Mouse (Mus musculus) cerebellum, postnatal 4 days (tissue): ENCODE data around the gene Mavs.

Experiments used
- DNase-seq, 2 experiments: peaks; one replicate each; pipeline ENCODE4 v3.0.0; 2022; ENCODE audit warnings: low spot score in 2 of 2, mixed read lengths in 1 of 2

Mavs gene

DNA sequence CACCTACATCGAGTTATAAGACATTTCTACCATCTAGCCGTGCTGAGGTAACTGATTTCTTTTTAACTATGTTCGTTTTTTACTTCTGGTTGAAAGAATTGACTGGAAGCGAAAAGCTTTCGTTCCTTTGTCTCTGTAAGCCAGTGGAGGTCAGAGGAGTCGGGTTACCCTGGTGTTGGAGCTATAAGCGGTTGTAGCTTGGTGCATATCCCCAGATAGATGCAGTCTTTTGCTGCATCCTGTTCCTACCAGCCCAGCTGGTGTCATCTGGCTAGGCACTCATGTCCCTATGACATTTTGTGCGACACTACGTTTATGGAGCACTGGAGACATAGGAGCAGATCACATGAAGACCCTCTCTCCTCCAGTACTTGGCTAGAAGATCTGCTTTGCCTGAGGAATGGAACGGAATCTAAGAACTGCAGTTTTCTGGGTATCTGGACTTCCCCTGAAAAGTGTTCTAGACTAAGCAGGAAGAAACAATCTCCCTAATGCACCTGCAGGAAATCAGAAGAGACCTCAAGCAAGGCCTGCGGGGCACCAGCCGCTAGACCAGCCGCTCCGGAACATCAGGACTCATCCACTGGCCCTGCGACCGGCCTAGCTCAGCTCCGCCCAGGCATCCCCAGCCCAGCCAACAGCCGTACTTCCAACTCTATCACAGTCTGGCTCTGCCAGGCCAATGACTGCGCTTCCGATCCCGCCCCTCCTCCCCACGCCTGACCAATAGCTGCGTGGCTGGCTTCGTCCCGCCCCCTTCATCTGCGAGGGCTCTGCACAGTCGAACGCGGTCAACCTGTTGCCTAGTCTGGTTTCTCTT is at the start of gene Mavs:
Mavs (plus strand) TSS at position 757 of the 820 bp plus-strand sequence.
- peak; percentile 82 to 91 for DNase-seq

DNA sequence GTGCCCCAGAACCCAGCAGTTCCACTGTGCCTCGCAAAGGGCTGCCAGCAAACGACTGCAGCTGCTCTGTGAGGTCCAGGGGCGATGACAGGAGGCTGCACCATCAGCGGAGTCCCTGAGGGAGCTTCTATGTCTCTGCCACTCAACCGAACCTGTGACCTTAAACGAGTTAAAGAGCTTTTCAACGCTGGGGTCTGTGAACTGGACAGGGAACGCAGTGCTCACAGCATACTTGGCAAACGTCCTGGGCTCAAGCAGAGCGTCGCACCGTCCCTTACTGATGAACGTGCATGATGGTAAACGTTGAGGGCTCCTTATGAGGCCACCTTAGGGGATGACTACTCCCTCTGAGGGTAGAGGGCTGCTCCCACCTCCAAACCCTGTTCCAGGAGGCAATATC is 47.5 kb upstream of the Mavs start:
- DNase-seq = no peak

DNA sequence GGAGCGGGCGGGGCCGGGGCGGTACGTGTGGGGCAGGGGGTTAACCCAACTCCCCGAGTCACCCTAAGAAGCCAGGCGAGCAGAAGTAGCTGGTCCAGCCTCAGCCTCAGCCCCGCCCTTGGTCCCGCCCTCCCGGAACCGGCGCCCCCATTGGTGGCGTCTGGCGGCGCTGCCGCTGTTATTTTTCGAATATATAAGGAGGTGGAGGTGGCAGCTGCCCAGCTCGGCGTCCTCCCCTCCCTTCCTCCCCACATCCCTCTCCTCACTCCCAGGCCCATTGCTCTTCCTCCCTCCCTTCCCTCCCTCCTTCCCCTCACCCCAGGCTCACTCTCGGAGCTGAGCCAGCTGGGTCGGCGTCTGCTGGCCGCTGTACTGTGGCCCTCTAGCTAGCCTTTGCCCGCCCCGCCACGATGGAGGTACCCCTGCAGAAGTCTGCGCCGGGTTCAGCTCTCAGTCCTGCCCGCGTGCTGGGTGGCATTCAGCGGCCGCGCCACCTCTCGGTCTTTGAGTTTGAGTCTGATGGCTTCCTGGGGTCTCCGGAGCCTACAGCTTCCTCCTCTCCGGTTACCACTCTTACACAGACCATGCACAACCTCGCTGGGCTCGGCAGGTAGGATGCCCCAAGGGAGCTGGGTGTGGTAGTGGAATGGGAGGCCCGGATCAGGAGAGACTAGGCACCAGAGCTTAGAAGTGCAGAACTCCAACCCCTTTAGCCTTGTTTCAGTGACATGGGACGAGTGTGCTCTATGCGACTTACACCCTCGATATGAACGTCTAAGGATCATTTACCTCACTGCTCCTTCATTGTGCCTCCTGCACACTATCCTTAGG is 46.9 kb upstream of the Mavs start, which contains the start of the genes Cdc25b and Spef1:
Cdc25b (plus strand) TSS at position 179 of the 831 bp plus-strand sequence.
Spef1 (minus strand) TSS at position 512 of the 831 bp plus-strand sequence.
- DNase-seq = peak; percentile 63 to 82

DNA sequence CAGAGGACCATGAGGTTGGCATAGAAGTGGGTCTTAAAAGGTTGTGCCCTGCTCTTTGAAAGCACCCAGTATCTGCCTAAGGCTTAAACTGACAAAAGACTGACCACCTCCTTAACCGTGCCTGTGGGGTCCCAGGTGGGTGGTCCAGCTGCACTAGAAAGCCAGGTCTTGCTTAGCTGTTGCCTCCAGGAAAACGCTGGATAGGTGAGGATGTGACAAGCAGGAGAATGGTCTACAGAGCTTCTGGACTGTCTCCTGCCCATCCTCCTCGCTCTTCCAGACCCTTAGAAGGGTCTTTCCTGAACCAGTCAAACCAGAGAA is 46.3 kb upstream of the Mavs start:
- no peak for DNase-seq

DNA sequence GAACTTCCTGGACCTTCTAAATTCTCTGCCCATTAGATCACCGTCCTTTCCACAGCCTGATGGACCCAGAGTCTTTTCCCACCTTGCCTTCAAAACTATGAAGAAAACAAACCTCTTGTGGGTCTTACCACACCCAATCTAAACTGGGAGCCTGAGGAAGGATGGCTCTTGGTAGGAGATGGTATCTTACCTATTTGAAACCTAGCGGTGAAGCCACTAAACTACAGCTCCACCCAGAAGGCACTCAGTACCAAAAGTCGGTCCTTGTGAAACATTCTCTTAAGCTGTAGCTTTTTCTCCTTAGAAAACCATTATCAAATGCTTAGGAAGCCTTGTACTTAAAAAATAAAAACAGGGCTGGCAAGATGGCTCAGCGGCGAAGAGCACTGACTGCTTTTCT is 45.6 kb upstream of the Mavs start:
- DNase-seq = no peak

DNA sequence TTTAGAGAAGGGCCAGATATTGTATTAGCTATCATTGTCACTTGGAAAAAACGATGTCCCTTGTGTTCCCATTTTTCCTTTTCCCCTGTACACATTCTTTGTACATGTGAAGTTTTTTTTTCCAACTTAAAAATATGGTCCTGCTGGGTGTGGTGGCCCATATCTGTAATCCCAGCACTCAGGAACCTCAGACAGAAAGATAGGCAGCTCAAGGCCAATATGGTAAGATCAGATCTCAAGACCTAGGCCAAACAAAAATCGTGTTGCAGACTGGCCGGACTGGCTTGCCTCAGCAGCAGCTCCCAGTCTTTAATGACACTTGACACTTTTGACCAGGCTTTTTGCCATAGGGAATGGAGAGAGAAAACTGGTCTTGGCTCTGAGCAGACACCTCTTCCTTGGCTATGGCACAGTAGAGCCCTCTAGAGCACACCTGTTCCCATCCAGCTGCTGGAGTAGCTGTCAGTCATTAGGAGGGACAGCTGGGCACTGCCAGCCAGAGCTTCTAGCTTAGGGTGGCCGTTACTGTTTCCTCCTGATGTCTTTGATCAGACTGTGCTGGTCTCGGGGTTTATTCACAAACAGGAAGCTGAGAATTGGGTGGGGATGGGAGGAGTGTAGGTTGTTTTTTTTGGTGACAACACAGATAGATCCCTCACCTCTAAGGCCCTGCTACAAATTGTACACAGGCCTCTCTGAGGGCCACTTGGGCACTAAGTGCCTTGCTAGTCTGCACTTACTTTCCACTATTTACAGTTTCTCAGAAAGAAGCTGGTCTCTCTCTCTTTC is 44.1 kb upstream of the Mavs start:
- DNase-seq = no peak

DNA sequence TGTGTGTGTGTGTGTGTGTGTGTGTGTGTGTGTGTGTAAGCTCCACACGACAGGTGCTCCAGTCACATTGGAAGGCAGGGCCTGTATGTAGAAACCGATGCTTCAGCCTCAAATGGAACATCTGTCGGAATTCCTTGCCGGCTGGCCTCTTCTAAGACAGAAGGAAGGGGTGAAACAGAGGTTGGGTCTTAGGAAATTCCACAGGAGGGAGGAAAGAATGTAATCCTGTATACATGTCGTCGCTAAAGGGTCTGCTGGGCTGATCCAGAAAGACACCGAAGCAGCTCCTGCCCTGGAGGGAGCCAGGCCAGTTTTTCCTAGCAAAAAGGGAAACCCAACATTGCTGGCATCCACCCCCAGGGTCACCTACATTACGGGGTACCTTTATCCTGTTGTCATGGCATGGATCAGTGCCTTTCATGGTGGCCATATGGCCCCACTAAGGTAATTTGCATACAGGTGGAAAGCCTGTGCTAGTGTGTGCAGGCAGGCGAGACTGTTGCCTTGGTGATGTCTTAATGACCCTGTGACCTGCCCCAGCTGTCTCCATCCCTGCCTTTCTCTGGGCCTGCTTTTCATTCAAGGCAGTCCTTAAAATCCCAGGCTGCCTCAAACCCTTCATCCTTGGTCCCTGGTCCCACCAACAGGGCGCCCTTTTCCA is 43.4 kb upstream of the Mavs start:
- no peak for DNase-seq

DNA sequence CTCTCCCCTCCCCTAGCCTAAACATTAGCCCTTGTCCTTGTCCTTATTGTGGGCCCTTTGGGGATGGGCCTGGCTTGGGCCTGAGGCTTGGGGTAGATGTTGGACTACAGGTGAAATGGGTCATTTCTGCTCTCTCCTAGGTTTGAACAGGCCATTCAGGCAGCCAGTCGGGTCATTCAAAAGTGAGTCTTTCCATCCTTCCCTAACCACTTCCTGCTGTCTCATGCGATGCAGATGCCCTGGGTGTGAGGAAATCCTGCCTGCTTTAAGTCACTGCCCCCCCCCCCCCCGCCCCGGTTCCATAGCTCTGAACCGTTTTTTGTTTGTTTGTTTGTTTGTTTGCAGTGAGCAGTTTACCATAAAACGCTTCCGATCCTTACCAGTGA is 42.9 kb upstream of the Mavs start:
- no peak for DNase-seq

DNA sequence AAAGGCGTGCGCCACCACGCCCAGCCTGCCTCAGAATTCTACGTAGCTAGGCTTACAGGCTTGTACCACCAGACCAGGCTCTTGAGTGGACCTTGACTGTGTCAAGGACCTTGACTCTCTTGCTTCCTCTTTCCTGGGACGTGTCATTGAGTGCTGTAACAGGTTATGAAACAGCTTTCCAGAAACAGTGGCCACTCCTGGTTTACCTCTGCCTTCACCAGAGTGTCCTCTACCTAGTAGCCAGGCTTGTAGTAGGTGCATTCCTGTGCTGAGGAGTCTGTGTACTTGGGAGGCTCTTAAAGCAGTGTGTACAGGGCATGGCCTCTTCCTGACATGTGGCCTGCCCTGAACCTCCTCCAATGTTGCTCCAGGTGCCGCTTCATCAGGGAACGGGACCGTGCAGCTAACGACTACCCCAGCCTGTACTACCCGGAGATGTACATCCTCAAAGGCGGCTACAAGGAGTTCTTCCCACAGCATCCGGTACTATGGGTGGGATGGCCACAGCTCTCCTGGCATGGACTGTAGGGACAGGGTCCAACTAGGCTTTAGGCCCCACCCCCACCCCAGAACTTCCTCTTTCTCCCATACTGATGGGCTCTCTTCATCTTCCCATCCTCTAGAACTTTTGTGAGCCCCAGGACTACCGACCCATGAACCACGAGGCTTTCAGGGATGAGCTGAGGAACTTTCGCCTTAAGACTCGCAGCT is 37.1 kb upstream of the Mavs start:
- DNase-seq = no peak

DNA sequence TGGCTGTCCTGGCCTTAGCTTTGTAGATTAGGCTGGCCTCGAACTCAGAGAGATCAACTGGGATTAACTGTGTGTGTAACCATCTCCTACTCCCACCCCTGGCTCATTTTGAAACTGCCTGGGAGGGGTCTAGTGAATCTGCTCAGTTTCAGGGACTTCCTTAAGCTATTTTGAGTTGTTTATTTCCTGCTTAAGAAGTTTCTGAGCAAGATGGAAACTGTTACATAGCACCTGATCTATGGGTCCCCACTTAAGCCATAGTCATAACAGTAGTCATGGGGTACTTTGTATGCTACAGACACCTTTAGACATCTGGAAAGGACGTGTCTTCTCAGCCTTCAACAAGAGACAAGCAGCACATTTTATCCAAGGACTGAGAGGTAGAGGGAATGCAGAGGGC is 33.2 kb upstream of the Mavs start:
- DNase-seq = no peak

DNA sequence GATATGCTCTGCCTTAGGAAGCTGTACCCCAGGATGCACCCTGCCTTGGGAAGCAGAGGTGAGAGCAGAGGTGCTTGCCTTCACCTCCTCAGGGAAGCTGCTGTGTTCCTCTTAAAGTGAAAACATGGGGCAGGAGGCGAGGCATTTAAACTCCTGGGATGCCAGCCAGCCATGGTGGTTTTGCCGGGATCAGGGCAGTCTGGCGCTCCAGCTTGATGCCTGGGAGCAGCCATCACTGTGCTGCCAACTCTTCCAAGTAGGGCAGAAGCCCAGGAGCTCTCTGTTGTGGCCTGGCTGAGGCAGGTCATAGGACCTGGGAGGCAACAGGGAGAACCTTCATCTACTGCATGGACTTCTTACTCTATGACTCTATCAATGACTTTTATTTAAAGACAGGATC is 32.6 kb upstream of the Mavs start:
- no peak for DNase-seq

DNA sequence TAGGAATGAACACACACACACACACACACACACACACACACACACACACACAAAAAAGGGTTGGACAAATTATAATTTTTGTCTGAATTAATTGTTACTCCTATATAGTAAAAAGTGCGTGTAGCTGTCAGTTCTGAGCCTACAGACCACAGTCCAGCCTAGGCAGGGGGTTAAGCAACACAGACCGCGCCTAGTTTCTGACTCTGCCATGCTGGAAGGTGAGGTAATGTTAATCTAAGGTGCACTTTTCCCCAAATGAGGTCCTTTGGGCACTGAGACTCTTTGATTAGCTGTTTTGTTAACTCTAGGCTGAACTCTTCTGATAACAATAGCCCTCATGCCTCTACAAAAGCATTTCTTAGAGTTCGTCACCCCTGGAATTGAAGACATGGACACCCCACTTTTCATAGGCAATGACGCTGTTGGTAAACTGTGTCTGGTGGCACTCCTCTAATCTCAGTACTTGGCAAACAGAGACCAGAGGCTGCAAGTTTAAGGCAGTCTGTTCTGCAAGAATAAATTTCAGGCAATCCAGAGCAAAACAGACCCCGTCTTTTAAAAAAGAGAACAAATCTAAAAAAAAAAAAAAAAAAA is 29.9 kb upstream of the Mavs start:
- DNase-seq = no peak

DNA sequence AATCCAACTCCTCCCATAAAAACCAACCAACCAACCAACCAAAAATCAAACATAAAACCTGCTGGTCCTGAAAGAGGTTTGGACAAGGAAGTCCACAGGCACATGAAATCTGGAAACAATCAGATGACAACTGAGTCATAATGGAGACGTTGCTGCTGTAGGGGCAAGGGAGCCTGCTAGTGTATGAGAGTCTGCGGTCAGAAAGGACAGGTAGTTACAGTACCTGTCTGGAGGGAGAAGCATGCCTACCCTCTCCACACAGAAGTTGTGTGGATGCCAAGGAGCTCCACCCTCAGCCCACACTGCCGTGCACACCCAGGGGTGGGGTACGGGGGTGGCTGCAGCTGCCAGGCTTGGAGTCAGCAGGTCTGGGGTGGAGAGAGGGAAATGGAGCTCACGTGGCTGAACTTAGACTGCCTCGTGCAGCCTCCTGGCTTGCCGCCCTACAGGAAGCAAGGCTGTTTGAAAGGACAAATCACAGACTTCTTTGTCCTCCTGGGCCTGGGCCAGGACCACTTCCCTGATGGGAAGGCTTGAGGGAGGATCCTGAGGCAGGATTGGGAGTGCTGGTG is 29.4 kb upstream of the Mavs start:
- DNase-seq = peak in 1 of 2 experiments; percentile 56

DNA sequence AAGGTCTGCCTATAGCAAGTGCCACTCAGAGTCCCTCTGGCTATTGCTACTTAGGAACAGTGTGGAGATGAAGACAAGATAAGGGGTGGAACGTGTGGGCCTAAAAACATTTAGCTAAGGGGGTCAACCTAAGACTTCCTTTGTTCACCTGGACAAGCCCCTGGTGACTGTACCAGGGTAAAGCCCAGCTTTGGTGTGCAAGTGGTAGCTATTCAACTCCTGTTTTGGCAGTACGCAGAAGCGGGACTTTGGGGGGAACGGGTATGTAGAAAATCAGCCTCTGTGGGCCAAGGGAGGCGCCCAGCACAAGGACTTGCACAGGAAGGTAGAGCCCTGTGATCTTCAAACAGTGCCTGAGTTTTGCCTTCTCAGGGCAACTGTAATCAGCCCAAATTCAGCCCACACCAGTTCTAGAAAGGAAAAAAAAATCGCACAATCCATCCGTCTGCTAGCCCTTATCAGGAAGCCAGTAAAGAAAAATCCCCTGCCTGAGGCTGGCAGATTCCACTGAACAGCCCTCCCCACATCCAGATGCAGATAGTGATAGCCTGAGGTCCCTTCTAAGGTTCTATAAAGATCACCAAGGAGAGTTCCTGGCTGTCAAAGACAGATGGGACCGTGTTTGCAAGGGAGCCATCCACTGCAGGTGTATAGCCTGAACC is 28.2 kb upstream of the Mavs start:
- DNase-seq = no peak

DNA sequence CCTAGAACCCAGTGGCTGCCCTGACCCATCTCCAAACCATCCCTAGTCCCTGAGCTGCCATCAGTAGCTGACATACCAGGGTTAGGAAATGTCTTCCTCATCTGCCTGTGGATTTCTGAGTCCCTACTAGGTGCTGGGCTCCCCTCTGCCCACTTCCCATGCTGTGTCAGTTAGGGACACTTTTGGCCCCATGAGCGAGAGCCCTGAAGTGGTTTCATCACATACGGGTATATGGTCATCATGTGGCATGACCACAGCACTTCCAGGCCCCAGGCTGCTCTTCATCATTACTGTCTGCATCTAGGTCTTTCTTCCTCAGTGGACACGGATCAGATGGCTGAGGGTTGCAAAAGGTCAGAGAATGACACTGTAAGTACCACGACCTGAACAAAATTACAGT is 27.1 kb upstream of the Mavs start, which contains the start of gene Ap5s1:
Ap5s1 (plus strand) TSS at position 301 of the 400 bp plus-strand sequence.
- DNase-seq = no peak

DNA sequence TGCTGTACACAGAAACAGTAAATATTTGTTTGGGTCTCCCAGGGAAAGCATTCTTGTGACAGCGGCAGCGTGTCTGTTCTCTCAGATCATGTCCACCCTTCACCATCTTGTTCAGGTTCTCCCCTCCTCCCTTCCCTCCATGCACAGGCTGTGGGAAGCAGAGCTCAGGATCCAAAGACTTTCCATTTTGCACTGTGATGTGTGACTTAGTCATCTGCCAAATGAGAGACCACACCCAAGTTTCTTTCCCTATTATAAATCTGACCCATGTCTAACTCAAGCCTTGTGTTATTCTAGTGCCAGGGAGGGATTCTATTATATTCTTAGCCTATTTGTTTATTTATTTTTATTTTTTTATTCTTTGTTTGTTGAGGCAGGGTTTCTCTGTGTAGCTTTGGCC is 25.5 kb upstream of the Mavs start:
- no peak for DNase-seq

DNA sequence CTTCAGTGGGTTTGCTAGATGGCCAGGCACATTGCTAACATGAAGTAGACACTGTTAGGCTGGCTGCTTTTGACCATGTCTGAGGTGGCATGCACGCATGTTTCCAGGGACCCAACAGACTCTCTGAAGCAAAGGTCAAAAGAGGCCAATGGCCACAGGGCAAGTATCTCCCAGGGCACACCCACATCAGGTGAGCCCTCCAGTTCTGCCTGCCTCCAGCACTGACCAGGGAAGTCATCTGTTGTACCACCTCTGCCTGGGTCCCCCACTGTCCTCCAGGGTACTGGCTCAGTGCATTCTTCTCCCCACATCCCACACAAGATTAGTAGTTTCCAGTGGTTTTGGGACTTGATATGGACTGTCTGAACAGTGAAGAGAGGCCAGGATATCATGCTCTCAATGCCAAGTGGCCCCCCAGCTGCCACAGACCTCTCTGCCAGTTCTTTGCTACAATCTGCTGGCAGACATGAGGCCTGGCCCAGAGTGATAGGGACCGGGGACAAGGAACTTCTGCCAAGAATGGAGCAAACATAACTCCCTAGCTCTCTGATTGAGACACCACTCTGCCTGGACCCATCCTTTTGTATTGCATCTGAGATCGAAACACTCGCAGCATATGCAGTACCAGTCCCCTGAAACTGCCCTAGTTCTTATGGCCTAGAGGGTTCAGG is 24.6 kb upstream of the Mavs start:
- peak in 1 of 2 experiments; percentile 16 for DNase-seq

DNA sequence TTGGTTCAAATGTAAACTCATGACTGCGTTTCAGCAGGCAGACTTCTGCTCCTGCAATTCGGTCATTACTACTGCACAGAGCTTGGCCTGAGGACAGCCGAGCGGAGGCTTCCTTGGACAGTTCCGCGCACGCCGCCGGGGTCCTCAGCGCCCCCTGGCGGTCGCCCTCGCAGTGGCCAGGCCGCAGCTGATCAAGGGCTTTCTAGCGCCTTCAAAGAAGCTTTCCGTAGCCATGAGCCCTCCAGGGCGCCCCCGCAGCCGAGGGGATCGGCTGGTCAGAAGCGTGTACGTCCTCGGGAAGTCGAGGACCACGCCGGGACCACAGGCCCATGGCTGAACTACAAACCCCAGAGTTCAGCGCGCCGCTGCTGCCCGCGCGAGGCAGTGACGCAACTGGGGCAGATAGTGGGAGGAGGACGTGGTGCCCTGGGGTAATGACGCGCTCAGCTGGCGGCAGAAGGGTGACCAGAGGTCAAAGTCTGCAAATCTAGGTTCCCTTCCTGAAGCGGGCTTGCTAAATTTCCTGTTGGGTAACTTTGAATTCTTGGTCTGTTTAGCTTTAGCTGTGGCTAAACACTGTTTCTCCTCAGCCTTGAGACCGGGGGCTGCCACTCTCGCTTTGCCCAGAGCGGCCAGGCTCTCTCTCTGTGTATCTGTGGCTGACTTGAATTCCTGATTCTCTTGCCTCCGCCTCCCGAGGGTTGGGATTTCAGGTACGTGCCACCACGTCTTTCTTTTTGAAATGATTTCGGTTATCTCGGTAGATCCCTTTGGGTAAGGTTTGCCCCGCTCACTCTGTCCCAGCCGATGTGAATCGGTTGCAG is 23.7 kb upstream of the Mavs start:
- DNase-seq = peak; percentile 88 to 91
